Mouse (Mus musculus): Measurements from ENCODE around the gene Lpcat2b.

GRCm38 (mm10) chr5:107470600-107471329, 39.4 kb downstream of the Lpcat2b start:
- TF ChIP-seq POLR2A (IDR thresholded peaks at IDR 0.05; ENCODE audit: borderline replicate concordance, low read depth, low read length) (no peak), CTCF (IDR thresholded peaks at IDR 0.05; ENCODE audit: low read depth, low read length) (no peak)

All from bone marrow macrophage, adult 2 months (primary cell).